Mouse (Mus musculus) heart, embryonic 11.5 days (tissue): ENCODE data around the gene Rhbdl1. TPM values are rescaled to one million over a fixed set of nuclear protein-coding genes. Genes with fewer than 3 reads are reported as not detected.

Experiments used
- ATAC-seq: fragments of 200-750 bp; cut with Nextera tagmentation; replicated peaks from 2 replicates; pipeline ENCODE4 v1.8.0; 2017; ENCODE audit warnings: moderate library complexity; ENCODE audit not compliant: insufficient number of reproducible peaks, low FRiP score, low TSS enrichment
- H3K27ac ChIP-seq: fragments of 300-500 bp; sonication (generic); 2 replicates; pipeline ENCODE4 v1.5.1; 2014; ENCODE audit warnings: mild to moderate bottlenecking, low read depth, low read length
- H3K27me3 ChIP-seq: fragments of 300-500 bp; sonication (generic); 2 replicates; pipeline ENCODE4 v1.6.1; 2014; ENCODE audit warnings: mild to moderate bottlenecking, low read length, mixed read lengths; ENCODE audit not compliant: control insufficient read depth, insufficient read depth
- H3K36me3 ChIP-seq: fragments of 300-500 bp; sonication (generic); 2 replicates; pipeline ENCODE4 v1.6.1; 2014; ENCODE audit warnings: mild to moderate bottlenecking, low read length, moderate library complexity, mixed read lengths; ENCODE audit not compliant: control insufficient read depth, insufficient read depth
- H3K4me1 ChIP-seq: fragments of 300-500 bp; sonication (generic); 2 replicates; pipeline ENCODE4 v1.6.1; 2014; ENCODE audit warnings: low read length; ENCODE audit not compliant: control insufficient read depth, insufficient read depth
- H3K4me2 ChIP-seq: fragments of 300-500 bp; sonication (generic); 2 replicates; pipeline ENCODE4 v1.6.1; 2014; ENCODE audit warnings: mild to moderate bottlenecking, moderate library complexity
- H3K4me3 ChIP-seq: fragments of 300-500 bp; sonication (generic); 2 replicates; pipeline ENCODE4 v1.5.1; 2014; ENCODE audit warnings: low read depth, low read length
- H3K9ac ChIP-seq: fragments of 300-500 bp; sonication (generic); 2 replicates; pipeline ENCODE4 v1.6.1; 2014; ENCODE audit warnings: mild to moderate bottlenecking, low read depth, low read length, moderate library complexity
- H3K9me3 ChIP-seq: fragments of 300-500 bp; sonication (generic); replicated peaks from 2 replicates; pipeline ENCODE4 v1.6.1; 2016; ENCODE audit warnings: low read length; ENCODE audit not compliant: control insufficient read depth
- WGBS: fragments of 180-500 bp; shearing (Covaris S2); extraction: QIAGEN DNeasy Blood & Tissue Kit; methylation state at CpG from one replicate; pipeline ENCODE4 v1.1.7; 2014; ENCODE audit not compliant: insufficient replicate concordance; 5-methylcytosine and 5-hydroxymethylcytosine counted together
- polyA plus RNA-seq: library from polyadenylated mRNA; unstranded; fragments of >200 nt; fragmentation: Nextera tagmentation; extraction: Ambion mirVana; gene quantifications from 2 replicates; pipeline ENCODE4 v1.2.1, GENCODE M21; 2014

Rhbdl1 gene
- polyA plus RNA-seq, 1 experiment from 2014 or later, result 2.5 TPM

GRCm38 (mm10) chr17:25880196-25880910 lies 43.3 kb upstream of the Rhbdl1 start, which contains the start of gene Wfikkn1:
Gene Wfikkn1 (minus strand): TSS chr17:25880858.
- Histone ChIP-seq H3K36me3 (peaks cover 11% of the 10 kb centered on the region), H3K4me3 (no peak within 1 kb of the TSS), H3K4me2 (no peak within 1 kb of the TSS), H3K4me1 (peaks cover 31% of the 10 kb centered on the region), H3K9ac (peak within 1 kb of the TSS; percentile 56; the same call in 1 of the 2 replicates), H3K9me3 (no peaks in the 10 kb centered on the region), H3K27ac (peak within 1 kb of the TSS; percentile 35; the same call in 1 of the 2 replicates), H3K27me3 (no peaks in the 10 kb centered on the region)
- 52% methylated on average over 5 of the region's 5 CpGs for WGBS
- no peak for ATAC-seq

- no peak for ATAC-seq
- H3K9ac ChIP-seq, result no peak overlapping the region
- no peak overlapping the region for H3K4me2 ChIP-seq
- peaks cover 31% of the 10 kb centered on the region for H3K4me1 ChIP-seq
- H3K9me3 ChIP-seq, result no peaks in the 10 kb centered on the region
- peaks cover 11% of the 10 kb centered on the region; the same call in 1 of the 2 replicates for H3K36me3 ChIP-seq
- no peak overlapping the region for H3K27ac ChIP-seq
- WGBS, result 84% methylated on average over 8 of the region's 8 CpGs
- no peak overlapping the region for H3K4me3 ChIP-seq
- no peaks in the 10 kb centered on the region for H3K27me3 ChIP-seq
Observed at GRCm38 (mm10) chr17:25879750-25880149, 42.7 kb upstream of the Rhbdl1 start.

GRCm38 (mm10) chr17:25879261-25879660 lies 42.2 kb upstream of the Rhbdl1 start:
- H3K36me3 ChIP-seq, result peaks cover 11% of the 10 kb centered on the region; the same call in 1 of the 2 replicates
- no peak overlapping the region for H3K27ac ChIP-seq
- 64% methylated on average over 4 of the region's 4 CpGs for WGBS
- H3K4me2 ChIP-seq, result no peak overlapping the region
- no peak for ATAC-seq
- no peak overlapping the region for H3K9ac ChIP-seq
- no peak overlapping the region for H3K4me3 ChIP-seq
- no peaks in the 10 kb centered on the region for H3K9me3 ChIP-seq
- peaks cover 31% of the 10 kb centered on the region for H3K4me1 ChIP-seq
- H3K27me3 ChIP-seq, result no peaks in the 10 kb centered on the region

GRCm38 (mm10) chr17:25878611-25879180 lies 41.6 kb upstream of the Rhbdl1 start:
- Histone ChIP-seq H3K36me3 (peaks cover 11% of the 10 kb centered on the region; the same call in 1 of the 2 replicates), H3K4me2 (no peak overlapping the region), H3K4me1 (peaks cover 36% of the 10 kb centered on the region), H3K27ac (no peak overlapping the region), H3K9me3 (no peaks in the 10 kb centered on the region), H3K27me3 (no peaks in the 10 kb centered on the region), H3K9ac (no peak overlapping the region), H3K4me3 (no peak overlapping the region)
- 92% methylated on average over 19 of the region's 19 CpGs for WGBS
- ATAC-seq, result no peak

- no peak overlapping the region for H3K4me3 ChIP-seq
- H3K9ac ChIP-seq, result no peak overlapping the region
- H3K4me1 ChIP-seq, result peaks cover 36% of the 10 kb centered on the region
- H3K27me3 ChIP-seq, result no peaks in the 10 kb centered on the region
- ATAC-seq, result no peak
- no peaks in the 10 kb centered on the region for H3K9me3 ChIP-seq
- WGBS, result 91% methylated on average over 32 of the region's 32 CpGs
- H3K36me3 ChIP-seq, result peaks cover 7% of the 10 kb centered on the region; the same call in 1 of the 2 replicates
- no peak overlapping the region for H3K27ac ChIP-seq
- no peak overlapping the region for H3K4me2 ChIP-seq
Observed at GRCm38 (mm10) chr17:25877741-25878610, 40.9 kb upstream of the Rhbdl1 start.

- H3K27me3 ChIP-seq, result no peaks in the 10 kb centered on the region
- H3K4me2 ChIP-seq, result no peak overlapping the region
- no peak overlapping the region for H3K9ac ChIP-seq
- peaks cover 33% of the 10 kb centered on the region for H3K4me1 ChIP-seq
- H3K36me3 ChIP-seq, result peaks cover 7% of the 10 kb centered on the region; the same call in 1 of the 2 replicates
- 88% methylated on average over 3 of the region's 3 CpGs for WGBS
- no peak overlapping the region for H3K27ac ChIP-seq
- no peaks in the 10 kb centered on the region for H3K9me3 ChIP-seq
- no peak for ATAC-seq
- no peak overlapping the region for H3K4me3 ChIP-seq
Observed at GRCm38 (mm10) chr17:25877025-25877424, 39.9 kb upstream of the Rhbdl1 start.

GRCm38 (mm10) chr17:25876347-25876915 lies 39.3 kb upstream of the Rhbdl1 start:
- Histone ChIP-seq H3K4me1 (peaks cover 27% of the 10 kb centered on the region), H3K9me3 (no peaks in the 10 kb centered on the region), H3K27ac (no peak overlapping the region), H3K4me3 (peak overlapping the region; percentile 85), H3K27me3 (no peaks in the 10 kb centered on the region), H3K4me2 (peak overlapping the region; percentile 96), H3K9ac (peak overlapping the region; percentile 80), H3K36me3 (peaks cover 4% of the 10 kb centered on the region; the same call in 1 of the 2 replicates)
- WGBS, result 64% methylated on average over 10 of the region's 10 CpGs
- ATAC-seq, result no peak
